Mouse (Mus musculus) erythroblast, embryonic 14.5 days (primary cell): ENCODE data around the gene Hoxa5.

Experiments used
- GATA1 ChIP-seq: IDR thresholded peaks from 2 replicates; pipeline ENCODE4 v1.6.1; 2012; ENCODE audit warnings: low read length, inconsistent platforms, mixed read lengths
- TAL1 ChIP-seq: IDR thresholded peaks from 3 replicates; pipeline ENCODE4 v1.6.1; 2012; ENCODE audit warnings: low read length, inconsistent platforms, mixed read lengths

DNA sequence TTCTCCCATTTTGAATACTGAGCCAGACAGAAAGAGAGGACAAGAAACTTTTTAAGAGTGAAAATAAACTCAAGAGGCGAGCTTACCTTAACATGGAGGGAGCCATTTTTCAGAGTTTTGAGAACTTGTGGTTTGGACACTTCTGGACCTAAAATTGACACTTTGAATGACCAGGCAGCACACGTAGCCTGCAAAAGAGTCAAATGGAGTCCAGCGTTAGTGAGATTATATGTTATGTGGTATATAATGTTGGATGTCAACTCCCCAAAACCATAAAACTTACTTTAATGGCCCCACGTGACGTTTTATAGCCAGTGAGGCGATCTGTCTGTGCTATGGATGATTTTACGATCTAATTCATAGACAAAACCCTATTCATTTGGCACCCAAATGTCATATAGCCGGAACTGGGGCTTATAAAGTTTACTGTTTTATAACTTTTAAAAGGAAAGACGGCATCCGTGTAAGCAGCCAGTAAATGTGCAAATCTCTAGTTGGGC lies 3.6 kb downstream of the Hoxa5 start:
- no peak for TF ChIP-seq TAL1
- no peak for TF ChIP-seq GATA1
